Mouse (Mus musculus): Measurements from ENCODE around the gene Rsph1. TPM values are rescaled to one million over a fixed set of nuclear protein-coding genes. Genes with fewer than 3 reads are reported as not detected.
"Not testable (repeated sequence)": the region's sequence is repeated elsewhere in the genome, so short reads cannot be mapped to it uniquely, and the experiment has no call there.

The Rsph1 gene
- polyA plus RNA-seq, 1 experiment, result 0.30 TPM

DNA sequence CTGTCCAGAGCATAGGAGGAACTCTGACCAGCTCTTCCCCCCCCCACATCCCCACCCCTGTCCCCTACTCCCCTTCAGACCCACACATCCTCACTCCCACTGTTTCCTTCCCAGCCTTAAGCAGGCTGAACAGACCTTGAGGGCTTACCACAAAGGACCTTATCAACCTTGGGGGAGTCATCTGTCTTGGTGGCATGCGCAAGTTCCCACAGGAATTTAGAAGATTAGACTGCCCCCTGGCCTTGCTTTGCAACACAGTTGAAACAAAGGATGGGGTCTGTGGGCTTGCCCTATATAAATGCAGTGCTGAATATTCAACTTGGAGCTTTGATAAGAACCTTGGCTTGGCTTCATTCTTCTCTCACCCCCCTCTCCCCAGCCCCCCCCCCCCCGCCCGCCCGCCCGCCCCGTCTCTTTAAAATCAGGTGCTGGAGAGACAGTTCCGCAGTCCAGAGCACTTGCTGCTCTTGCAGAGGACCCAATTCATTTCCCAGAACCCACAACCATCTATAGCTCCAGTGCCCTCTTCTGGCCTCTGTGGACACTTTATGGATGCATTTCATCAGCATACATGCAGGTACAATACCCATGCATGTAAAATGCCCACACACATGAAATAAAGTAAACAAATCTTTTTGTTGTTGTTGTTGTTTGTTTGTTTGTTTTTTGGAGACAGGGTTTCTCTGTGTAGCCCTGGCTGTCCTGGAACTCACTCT is 5.9 kb downstream of the Rsph1 start:
- Histone ChIP-seq H3K27me3 (ENCODE audit: control insufficient read depth, insufficient read depth, insufficient read length) (no peaks in the 10 kb centered on the region), H3K4me3 (no peak overlapping the region), H3ac (ENCODE audit: control insufficient read depth, insufficient read length) (no peak overlapping the region), H3K36me3 (ENCODE audit: control insufficient read depth, insufficient read depth) (no peaks in the 10 kb centered on the region), H3K4me2 (ENCODE audit: low read depth) (no peak overlapping the region), H3K79me2 (ENCODE audit: control insufficient read depth, insufficient read depth) (no peaks in the 10 kb centered on the region)
- TF ChIP-seq POLR2AphosphoS2 (IDR thresholded peaks at IDR 0.05; ENCODE audit: insufficient read length, low read depth) (no peak), POLR2A (IDR thresholded peaks at IDR 0.05; ENCODE audit: insufficient read length, low read depth) (no peak), MYOG (IDR thresholded peaks at IDR 0.05; ENCODE audit: control insufficient read depth in 1 of 3, insufficient read depth in 1 of 3, insufficient read length in 2 of 3, low read depth in 2 of 3) (no peak)

DNA sequence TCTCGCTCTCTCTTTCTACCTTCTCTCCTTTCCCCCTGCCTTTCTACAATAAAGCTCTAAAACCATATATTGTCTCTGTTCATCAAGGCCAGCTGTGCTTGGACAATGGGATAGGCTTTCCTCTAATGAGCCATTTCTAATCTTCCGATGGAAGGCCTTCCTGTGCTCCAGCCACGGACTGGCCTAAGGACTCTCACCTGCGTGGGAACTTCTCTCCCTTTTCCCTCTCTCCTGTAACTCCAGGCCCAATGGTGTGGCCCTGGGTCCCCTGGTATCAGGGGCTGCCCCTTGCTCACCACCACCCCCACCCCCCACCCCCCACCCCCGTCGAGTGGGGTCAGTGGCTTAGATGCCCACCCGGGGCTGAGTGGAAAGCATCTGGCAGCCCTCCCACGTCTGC is 6.4 kb downstream of the Rsph1 start:
- not testable (repeated sequence) for H3K4me3 ChIP-seq; H3K36me3 ChIP-seq (ENCODE audit: control insufficient read depth, insufficient read depth); H3K27me3 ChIP-seq (ENCODE audit: control insufficient read depth, insufficient read depth, insufficient read length)

DNA sequence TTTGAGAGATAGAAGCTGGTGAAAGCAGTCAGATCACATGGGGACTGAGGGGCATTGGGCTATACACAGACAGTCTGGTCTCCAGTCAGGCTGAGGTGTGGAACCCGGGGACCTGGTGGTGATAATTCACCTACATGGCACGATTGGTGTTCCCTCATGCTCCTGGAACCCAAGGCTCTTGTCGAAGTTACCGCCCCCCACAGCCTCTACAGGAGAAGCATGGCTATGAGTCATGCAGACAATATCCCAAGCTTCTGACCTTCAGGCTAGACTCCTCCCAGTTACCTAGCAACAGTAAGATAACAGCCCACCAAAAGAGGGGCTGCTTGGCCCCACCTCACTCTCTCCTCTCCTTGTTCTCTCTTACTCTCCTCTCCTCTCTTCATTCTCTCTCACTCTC is 6.9 kb downstream of the Rsph1 start:
- H3ac ChIP-seq (ENCODE audit: control insufficient read depth, insufficient read length), result no peak overlapping the region
- no peak overlapping the region for H3K4me2 ChIP-seq (ENCODE audit: low read depth)
- H3K36me3 ChIP-seq (ENCODE audit: control insufficient read depth, insufficient read depth), result no peaks in the 10 kb centered on the region
- H3K79me2 ChIP-seq (ENCODE audit: control insufficient read depth, insufficient read depth), result no peaks in the 10 kb centered on the region
- H3K27me3 ChIP-seq (ENCODE audit: control insufficient read depth, insufficient read depth, insufficient read length), result no peaks in the 10 kb centered on the region
- no peak overlapping the region for H3K4me3 ChIP-seq
- TF ChIP-seq SRF (IDR thresholded peaks at IDR 0.05; ENCODE audit: control insufficient read depth, insufficient read length, low read depth) (no peak), MAX (IDR thresholded peaks at IDR 0.05; ENCODE audit: low read depth) (no peak), TCF3 (IDR thresholded peaks at IDR 0.05; ENCODE audit: insufficient read length, low read depth) (no peak), TCF12 (IDR thresholded peaks at IDR 0.05; ENCODE audit: insufficient read depth, poor library complexity, severe bottlenecking) (no peak), E2F4 (IDR thresholded peaks at IDR 0.05; ENCODE audit: insufficient read depth) (no peak), USF1 (IDR thresholded peaks at IDR 0.05; ENCODE audit: low read depth) (no peak), POLR2A (IDR thresholded peaks at IDR 0.05; ENCODE audit: insufficient read length, low read depth) (no peak), REST (IDR thresholded peaks at IDR 0.05; ENCODE audit: insufficient read depth, insufficient read length) (no peak)

More for the DNA sequence above, 6.4 kb downstream of the Rsph1 start:
- H3K79me2 ChIP-seq (ENCODE audit: control insufficient read depth, insufficient read depth); H3ac ChIP-seq (ENCODE audit: control insufficient read depth, insufficient read length); H3K4me2 ChIP-seq (ENCODE audit: low read depth): not testable (repeated sequence)

DNA sequence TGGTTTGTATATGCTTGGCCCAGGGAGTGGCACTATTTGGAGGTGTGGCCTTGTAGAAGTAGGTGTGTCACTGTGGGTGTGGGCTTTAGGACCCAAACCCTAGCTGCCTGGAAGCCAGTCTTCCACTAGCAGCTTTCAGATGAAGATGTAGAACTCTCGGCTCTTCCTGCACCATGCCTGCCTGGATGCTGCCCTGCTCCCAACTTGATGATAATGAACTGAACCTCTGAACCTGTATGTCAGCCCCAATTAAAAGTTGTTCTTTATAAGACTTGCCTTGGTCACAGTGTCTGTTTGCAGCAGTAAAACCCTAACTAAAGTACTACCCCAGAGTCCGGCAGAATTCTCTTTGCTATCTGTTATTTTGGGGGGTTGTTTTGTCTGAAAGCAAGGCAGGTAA is 7.4 kb downstream of the Rsph1 start:
- H3ac ChIP-seq (ENCODE audit: control insufficient read depth, insufficient read length), result no peak overlapping the region
- H3K79me2 ChIP-seq (ENCODE audit: control insufficient read depth, insufficient read depth), result no peaks in the 10 kb centered on the region
- H3K36me3 ChIP-seq (ENCODE audit: control insufficient read depth, insufficient read depth), result no peaks in the 10 kb centered on the region
- H3K4me2 ChIP-seq (ENCODE audit: low read depth), result no peak overlapping the region
- no peak overlapping the region for H3K4me3 ChIP-seq
- TF ChIP-seq TCF3 (IDR thresholded peaks at IDR 0.05; ENCODE audit: insufficient read length, low read depth) (no peak), TCF12 (IDR thresholded peaks at IDR 0.05; ENCODE audit: insufficient read depth, poor library complexity, severe bottlenecking) (no peak), POLR2AphosphoS2 (IDR thresholded peaks at IDR 0.05; ENCODE audit: insufficient read length, low read depth) (no peak), SRF (IDR thresholded peaks at IDR 0.05; ENCODE audit: control insufficient read depth, insufficient read length, low read depth) (no peak), MYOD1 (IDR thresholded peaks at IDR 0.05; ENCODE audit: control insufficient read depth in 1 of 3, insufficient read length in 2 of 3, low read depth in 2 of 3) (no peak), USF1 (IDR thresholded peaks at IDR 0.05; ENCODE audit: low read depth) (no peak), REST (IDR thresholded peaks at IDR 0.05; ENCODE audit: insufficient read depth, insufficient read length) (no peak), MAX (IDR thresholded peaks at IDR 0.05; ENCODE audit: low read depth) (no peak), POLR2A (IDR thresholded peaks at IDR 0.05; ENCODE audit: insufficient read length, low read depth) (no peak), CEBPB (IDR thresholded peaks at IDR 0.05; ENCODE audit: insufficient read depth, poor library complexity, severe bottlenecking) (no peak), MYOG (IDR thresholded peaks at IDR 0.05; ENCODE audit: control insufficient read depth in 1 of 3, insufficient read depth in 1 of 3, insufficient read length in 2 of 3, low read depth in 2 of 3) (no peak), E2F4 (IDR thresholded peaks at IDR 0.05; ENCODE audit: insufficient read depth) (no peak)
- H3K27me3 ChIP-seq (ENCODE audit: control insufficient read depth, insufficient read depth, insufficient read length), result no peaks in the 10 kb centered on the region

DNA sequence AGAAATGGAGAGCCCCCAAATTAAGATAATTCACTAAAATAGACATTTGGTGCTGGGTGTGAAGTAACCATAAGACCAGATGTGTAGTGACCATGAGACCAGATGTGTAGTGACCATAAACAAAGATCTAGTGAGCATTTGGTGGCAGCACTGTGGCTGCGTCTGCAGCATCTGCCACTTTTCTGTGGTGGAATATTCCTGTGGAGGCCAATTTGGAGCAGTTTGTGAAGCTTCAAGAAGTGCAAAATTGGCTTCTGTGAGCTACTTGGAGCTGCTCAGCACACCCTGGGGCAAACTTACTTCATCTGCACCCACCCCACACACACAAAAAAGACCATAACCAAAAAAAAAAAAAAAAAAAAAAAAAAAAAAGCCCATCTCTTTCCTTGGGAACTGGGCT is 9.2 kb downstream of the Rsph1 start:
- Histone ChIP-seq H3K36me3 (ENCODE audit: control insufficient read depth, insufficient read depth) (no peaks in the 10 kb centered on the region), H3K79me2 (ENCODE audit: control insufficient read depth, insufficient read depth) (no peaks in the 10 kb centered on the region), H3K27me3 (ENCODE audit: control insufficient read depth, insufficient read depth, insufficient read length) (peaks cover 11% of the 10 kb centered on the region), H3K4me2 (ENCODE audit: low read depth) (no peak overlapping the region), H3ac (ENCODE audit: control insufficient read depth, insufficient read length) (no peak overlapping the region), H3K4me3 (no peak overlapping the region)
- TF ChIP-seq POLR2AphosphoS2 (IDR thresholded peaks at IDR 0.05; ENCODE audit: insufficient read length, low read depth), result no peak
- TF ChIP-seq TCF12 (IDR thresholded peaks at IDR 0.05; ENCODE audit: insufficient read depth, poor library complexity, severe bottlenecking), result no peak
- TF ChIP-seq E2F4 (IDR thresholded peaks at IDR 0.05; ENCODE audit: insufficient read depth), result no peak
- no peak for TF ChIP-seq REST (IDR thresholded peaks at IDR 0.05; ENCODE audit: insufficient read depth, insufficient read length)
- TF ChIP-seq USF1 (IDR thresholded peaks at IDR 0.05; ENCODE audit: low read depth), result no peak
- TF ChIP-seq CEBPB (IDR thresholded peaks at IDR 0.05; ENCODE audit: insufficient read depth, poor library complexity, severe bottlenecking), result no peak
- no peak for TF ChIP-seq MYOG (IDR thresholded peaks at IDR 0.05; ENCODE audit: control insufficient read depth in 1 of 3, insufficient read depth in 1 of 3, insufficient read length in 2 of 3, low read depth in 2 of 3)
- TF ChIP-seq MYOD1 (IDR thresholded peaks at IDR 0.05; ENCODE audit: control insufficient read depth in 1 of 3, insufficient read length in 2 of 3, low read depth in 2 of 3), result no peak
- TF ChIP-seq SRF (IDR thresholded peaks at IDR 0.05; ENCODE audit: control insufficient read depth, insufficient read length, low read depth), result no peak
